Mouse (Mus musculus) kidney, adult 11 months (tissue): ENCODE data around the gene Wfdc21.
A peak's percentile ranks its signal among the peaks of the same experiment; 100 is the strongest.

Experiments used
- DNase-seq: peaks from one replicate; pipeline ENCODE4 v3.0.0; 2022

Gene Wfdc21

GRCm38 (mm10) chr11:83754227-83754626, 7.5 kb downstream of the Wfdc21 start:
- DNase-seq, result no peak

DNA sequence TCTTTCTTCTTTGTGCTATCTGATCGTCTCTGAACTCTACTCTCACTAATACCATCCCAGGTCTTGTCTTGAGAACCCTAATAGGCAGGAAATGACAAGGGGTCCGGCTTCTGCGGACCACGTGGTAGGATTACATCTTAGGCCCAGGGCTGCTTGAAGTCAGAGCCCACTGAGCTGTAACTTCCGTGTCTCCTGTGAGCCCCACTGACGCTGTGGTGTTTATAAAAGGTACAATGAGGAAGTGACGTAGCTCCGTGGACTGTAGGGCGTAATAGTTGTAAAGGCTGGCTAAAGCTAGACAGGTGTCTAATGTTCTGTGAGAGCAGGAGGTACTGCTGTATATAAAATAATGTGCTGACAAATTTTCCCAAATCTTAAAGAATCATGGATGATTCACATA, 20.6 kb downstream of the Wfdc21 start:
- DNase-seq, result no peak

DNA sequence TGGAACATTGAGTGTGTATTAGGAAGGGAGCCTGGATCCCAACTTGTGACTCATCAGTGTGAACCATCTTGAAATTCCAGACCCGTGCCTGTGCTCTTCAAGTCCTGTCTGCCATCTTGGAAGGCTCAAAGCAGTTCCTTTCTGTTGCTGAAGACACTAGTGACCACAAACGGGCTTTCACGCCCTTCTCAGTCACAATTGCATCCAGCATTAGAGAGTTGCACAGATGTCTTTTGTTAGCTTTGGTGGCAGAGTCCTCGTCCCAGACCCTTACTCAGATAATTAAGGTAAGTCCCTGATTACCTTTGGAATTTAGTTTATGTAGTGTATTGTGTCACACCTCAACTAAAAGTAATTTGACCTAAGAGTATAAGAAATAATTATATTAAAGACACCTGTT, 22.2 kb downstream of the Wfdc21 start:
- no peak for DNase-seq

- no peak for DNase-seq
These were observed 24.3 kb downstream of the Wfdc21 start for GRCm38 (mm10) chr11:83771014-83771413.

DNA sequence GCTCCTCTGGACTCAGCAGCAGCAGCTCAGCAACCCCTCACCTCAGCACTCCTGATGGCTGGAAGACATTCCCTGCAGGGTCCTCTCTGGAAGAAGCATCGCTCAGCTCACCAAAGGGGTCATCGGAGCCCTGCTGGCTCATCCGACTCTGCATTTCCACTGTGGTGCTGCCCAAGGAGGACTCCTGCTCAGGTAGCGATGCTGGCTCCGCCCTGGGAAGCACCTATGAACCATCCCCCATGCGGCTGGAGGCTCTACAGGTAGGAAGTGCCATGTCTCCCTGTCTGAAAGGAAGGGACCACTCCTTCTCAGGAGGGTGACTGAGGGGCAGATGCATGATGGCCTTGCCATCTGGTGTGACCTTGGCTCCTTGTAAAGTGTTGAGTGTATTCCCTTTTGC, 25.6 kb downstream of the Wfdc21 start:
- no peak for DNase-seq

DNA sequence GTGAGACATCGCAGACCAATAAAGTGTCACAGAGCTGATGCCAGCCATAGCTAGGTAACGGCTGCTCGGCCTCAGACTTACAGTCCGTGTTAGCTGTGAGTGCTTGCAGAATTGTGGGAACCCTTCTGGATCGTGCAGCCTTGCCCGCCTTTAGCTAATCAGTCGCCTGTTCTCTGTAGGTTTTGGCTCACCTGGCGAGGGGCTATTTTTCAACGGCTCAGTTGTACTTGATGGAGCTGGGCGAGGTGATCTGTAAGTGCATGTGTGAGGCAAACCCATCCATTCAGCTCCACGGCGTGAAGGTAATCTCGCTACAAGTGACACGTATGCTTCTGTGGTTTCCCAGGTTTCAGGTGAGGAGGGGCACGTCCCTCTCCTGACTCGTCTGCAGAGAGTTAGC, 27.0 kb downstream of the Wfdc21 start:
- no peak for DNase-seq

DNA sequence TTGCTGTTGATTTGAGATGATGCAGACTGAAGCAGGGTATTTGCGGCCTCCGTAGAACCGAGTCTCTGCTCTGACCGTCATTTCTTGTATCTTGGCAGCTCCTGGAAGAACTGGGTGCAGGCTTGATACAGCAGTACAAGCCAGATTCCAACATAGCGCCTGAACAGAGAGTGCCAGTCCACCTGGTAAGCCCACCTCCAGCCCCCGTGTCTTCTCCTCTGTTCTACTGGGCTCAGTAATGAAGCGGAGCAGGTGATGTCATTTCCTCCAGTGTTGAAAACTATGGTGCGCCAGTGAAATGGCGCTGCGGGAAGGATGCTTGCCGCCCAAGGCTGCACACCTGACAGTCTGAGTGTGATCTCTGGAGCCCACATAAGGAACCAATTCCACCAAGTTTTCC, 27.6 kb downstream of the Wfdc21 start:
- no peak for DNase-seq

DNA sequence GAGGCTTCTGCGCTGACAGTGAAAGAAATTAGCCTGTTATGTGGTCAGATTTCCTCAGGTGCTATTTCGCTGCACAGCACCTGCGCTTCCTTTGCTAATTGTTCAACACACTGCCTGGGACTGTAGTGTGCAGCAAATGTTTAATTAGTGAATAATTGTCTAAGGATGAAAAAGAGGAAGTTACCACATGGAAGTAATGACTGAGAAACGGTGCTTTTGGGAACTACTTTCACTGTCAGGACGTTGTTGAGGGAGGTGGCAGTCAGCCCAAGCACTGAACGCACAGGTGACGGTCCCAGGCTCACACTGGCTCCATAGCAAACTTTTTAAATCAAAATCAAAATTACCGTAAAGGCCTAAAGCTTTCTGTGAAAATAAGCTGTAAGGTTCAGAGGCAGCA, 30.1 kb downstream of the Wfdc21 start:
- no peak for DNase-seq

GRCm38 (mm10) chr11:83783931-83784600, 37.3 kb downstream of the Wfdc21 start:
- no peak for DNase-seq

- DNase-seq, result peak; percentile 19
These were observed 37.9 kb downstream of the Wfdc21 start for GRCm38 (mm10) chr11:83784661-83785060.

DNA sequence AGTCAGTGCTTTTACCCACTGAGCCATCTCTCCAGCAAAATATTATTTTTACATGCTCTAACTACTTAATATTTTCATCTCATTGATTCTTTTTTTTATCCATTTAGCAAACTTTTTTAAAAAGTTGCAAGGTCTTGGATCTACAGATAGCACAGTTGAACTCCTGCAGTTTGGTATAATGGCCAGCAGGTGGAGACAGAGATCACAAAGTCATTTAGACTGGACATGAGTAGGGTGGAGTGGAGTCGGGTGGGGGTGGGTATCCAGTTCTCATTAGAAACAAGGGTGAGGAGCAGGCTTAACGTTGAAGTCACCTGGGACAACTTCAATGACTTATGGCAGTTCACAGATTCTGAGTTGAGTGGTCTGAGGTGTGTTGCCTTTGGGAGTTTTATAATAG, 38.6 kb downstream of the Wfdc21 start:
- peak; percentile 52 for DNase-seq

DNA sequence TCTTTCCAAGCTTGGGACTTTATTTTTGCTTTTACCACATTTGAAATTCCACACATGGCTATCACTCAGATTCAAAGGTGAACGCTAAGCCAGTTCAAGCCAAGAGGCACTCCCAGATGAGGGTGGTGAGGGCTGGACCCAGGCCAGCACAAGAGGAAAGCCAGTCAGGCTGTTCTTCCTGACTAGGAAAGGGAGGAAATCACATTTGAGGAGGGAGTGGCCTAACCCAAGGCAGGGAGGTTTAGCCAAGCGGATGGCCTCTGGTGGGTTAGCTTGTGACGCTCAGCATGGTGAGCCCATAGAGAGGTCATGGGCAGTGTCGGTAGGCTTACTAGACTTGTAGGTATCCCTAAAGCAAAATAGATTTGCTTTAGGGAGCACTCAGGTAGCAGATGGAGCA, 40.1 kb downstream of the Wfdc21 start:
- peak; percentile 79 for DNase-seq

DNA sequence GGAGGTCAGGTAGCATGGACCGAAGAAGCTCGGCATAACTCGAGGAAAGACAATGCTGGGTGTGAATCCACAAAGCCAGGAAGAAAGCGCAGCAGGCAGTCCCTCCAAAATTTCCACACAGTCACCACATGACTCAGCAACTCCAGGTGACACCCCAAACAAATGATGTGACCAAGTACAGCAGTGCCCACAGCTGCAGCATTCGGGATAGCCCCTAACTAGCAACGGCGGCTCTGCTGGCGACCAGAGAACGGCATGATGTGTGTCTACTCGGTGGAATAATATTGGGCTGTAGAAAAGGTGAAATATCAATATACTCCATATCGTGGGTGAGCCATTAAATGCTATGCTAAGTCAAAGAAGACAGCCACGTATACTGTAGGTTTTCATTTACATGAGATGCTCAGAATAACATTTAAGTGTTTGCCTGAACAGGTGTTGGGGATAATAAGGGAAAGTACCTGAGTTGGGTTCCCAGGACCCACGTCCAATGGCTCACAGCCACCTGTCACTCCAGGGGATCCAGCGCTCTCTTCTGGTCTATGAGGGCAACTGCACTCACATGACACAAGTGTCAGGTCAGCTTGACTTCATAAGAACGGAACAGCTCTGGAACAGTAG, 40.8 kb downstream of the Wfdc21 start:
- DNase-seq, result peak; percentile 9

- DNase-seq, result peak; percentile 51
These were observed 41.6 kb downstream of the Wfdc21 start for GRCm38 (mm10) chr11:83788331-83788730.

DNA sequence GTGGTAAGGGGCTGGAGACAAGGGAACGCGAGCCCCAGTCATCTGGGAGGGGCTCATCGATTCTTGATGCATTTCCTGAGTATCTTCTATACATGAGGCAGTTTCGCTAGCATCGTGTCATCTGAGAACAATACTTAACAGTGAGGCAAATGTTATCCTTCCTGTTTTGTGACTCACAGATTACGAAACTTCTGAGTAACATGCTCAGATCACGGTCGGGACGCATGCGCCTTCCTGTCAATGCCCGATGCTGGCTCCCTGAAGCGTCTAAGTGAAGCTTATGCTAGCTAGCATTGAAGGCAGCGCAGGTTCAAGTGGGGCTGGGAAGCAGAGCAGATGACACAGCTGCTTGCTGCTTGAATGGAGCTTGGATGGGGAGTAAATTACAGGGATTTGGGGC, 42.5 kb downstream of the Wfdc21 start:
- DNase-seq, result no peak

GRCm38 (mm10) chr11:83791133-83791532, 44.4 kb downstream of the Wfdc21 start:
- no peak for DNase-seq

GRCm38 (mm10) chr11:83792316-83792914, 45.7 kb downstream of the Wfdc21 start:
- peak; percentile 85 for DNase-seq

GRCm38 (mm10) chr11:83793264-83793663, 46.5 kb downstream of the Wfdc21 start:
- DNase-seq, result peak; percentile 90

GRCm38 (mm10) chr11:83796112-83796511, 49.4 kb downstream of the Wfdc21 start:
- DNase-seq, result peak; percentile 11

DNA sequence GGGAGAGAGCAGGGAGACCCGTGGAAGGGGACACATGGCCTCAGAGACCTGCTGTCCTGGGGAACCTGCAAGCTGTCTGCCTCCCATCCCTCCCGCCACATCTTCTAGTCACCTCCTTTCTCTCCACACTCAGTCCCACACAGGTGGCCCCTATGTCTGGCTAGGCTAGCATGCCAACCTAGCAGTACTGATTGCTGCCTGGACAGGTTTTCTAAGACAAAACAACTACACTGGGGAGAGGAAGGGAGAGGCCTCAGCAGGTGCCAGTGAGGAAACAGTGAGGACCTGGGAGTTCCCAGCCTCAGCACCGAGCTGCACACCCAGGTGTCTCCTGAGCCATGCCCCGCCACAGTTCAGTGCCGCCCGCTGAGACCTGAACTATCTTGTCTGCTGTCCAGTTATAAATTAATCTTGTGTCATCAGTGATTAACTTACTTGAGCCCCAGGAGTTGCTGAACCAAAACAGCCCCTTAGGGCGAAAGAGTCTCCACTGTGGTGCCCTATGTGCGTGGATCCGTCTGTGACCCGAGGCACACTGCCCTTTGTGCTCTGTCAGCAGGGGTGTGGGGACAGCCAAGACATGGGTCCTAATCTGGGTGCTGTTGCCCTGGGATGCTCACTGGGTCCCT, 50.4 kb downstream of the Wfdc21 start:
- DNase-seq, result peak; percentile 94

DNA sequence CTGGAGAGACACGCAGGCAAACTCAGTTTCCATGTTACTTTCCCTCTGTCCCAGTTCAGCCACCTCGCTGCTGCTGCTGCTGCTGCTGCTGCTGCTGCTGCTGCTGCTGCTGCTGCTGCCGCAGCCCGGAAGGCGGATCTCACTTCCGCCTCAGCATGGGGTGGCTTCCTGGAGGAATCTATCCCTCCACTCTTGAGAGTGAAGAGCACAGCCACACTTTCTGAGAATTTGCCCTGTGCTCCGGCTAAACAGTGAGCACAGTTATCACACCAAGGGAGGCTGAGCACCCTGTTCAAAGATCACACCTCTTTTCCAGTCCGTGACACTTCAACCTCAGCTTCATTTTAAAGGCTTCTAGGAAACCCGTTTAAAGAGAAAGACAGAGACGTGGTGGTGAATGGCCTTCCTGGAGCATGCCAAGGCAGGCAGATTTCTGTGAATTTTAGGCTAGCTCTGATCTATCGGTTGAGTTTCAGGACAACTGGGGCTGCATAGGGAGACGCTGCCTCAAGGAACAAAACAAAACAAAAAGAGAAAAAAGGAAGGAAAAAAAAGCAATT, 53.2 kb downstream of the Wfdc21 start:
- peak; percentile 57 for DNase-seq

DNA sequence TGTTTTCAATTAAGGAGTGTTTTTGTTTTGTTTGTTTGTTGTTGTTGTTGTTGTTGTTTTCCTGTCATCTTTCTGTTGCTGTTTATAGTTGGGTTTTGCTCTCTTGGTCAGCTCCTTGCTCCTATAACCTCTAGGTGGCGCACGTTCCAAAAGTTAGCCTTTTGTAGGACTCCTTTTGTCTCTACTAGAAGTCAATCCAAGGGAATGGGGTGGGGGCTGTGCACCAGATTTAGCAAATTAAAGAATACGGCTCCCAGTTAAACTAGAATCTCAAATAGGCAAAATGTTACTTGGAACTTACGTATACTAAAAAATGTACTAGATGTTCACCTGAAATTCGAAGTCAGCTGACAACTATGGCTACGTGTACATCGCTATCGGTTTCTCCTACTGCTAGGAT, 55.4 kb downstream of the Wfdc21 start:
- peak; percentile 55 for DNase-seq
